Mouse (Mus musculus) heart, adult 11 months (tissue): ENCODE measurements at regions not wholly inside any gene's neighbourhood (a gene's known extent, or its start where the extent isn't known, plus 50 kb on each side); places are given as distances from the start of the nearest gene placed in this dataset.

Source experiments
- DNase-seq: peaks from one replicate; pipeline ENCODE4 v3.0.0; 2022

DNA sequence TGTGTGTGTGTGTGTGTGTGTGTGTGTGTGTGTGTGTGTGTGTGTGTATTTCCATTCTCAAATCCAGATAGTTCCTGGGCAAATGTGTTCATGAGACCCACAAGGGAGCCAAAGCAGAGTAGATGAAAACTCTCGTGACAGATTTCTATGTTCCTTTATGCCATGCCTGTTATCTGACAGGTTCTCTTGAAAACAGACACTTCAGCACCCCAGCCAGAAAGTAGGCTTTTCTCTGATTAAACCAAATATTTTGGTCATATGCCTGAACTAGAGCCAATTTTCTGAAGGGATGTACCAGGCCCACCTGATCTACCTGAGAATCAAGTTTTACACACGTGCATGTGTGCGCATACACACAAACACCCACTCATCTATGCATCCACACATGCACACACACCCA, 95.5 kb downstream of the Psat1 start:
- peak; percentile 17 for DNase-seq

DNA sequence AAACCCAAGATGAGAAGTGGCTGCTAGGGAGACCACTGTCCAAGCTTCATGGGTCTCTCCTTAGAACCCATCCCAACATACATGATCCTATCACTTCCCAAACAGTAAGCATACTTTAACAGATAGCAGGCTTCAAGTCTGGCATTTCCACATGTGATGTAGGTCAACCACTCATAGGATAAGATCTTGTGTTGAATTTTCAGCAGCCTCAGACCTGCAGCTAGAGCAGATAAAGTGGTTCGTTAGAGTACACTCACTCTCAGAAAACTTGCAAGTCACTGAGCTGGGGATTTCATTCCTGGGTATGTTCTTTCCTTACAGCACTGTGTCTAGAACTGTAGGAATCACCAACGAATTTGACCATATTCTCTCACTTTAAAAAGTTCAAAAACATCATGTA, 96.4 kb downstream of the Psat1 start:
- peak; percentile 35 for DNase-seq

DNA sequence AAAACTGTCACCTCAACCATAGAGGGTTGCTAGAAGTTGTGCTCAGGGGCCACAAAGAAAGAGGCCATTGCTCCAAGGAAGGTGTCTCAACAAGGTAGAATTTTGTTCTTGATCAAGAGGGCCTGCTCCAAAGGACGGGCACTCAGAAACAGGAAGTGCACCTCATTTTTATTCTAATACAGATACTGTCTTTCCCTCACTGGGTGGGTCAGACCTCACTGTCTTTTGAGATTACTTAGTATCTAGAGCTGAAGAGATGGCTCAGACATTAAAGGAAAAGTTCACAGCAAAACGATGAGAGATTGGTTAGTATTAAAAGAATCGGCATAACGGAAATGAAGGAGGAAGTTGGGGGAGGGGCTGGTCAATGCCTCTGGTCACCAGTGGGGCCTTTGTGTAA, 97.9 kb downstream of the Psat1 start:
- DNase-seq = peak; percentile 7

DNA sequence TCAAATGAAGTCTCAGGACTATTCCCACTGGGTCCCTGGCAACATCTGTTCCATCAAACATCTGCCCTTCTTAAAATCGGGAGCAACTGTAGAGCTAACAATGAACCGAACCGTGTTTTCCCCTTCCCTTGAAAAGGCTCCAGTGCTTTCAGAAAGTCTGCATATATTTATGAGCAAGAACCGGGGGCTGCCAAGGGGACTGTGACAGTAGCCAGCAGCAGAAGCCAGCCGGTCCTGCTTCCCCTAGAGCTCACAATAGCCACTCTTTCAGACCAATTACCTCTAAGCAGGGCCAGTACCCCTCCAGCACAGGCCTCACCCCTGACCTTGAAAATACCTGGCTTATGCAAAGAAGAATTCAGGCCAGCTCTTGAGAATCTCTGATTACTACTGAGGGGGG, 108.8 kb downstream of the Psat1 start:
- DNase-seq = peak; percentile 77

DNA sequence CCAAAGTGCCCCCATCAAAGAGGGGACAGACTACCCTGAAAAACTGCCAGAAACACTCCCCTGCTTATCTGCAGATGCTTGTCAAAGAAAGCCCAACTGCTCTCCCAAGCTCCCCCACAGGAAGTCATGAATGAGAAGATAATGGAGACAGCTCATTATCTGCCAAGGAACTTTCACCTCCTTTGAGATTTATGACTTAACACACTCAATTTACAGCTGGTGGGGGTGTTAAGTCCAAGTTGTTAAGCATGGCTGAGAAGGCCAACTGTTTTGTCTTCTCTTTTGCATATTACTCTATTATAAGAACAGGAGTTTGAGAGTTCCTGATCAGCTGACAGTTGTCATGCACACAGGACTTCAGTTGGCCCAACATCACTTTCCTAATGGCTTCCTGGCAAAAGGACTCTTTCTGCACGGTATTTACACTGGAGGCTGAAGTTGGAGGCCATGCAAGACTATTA, 109.4 kb downstream of the Psat1 start:
- peak; percentile 87 for DNase-seq

DNA sequence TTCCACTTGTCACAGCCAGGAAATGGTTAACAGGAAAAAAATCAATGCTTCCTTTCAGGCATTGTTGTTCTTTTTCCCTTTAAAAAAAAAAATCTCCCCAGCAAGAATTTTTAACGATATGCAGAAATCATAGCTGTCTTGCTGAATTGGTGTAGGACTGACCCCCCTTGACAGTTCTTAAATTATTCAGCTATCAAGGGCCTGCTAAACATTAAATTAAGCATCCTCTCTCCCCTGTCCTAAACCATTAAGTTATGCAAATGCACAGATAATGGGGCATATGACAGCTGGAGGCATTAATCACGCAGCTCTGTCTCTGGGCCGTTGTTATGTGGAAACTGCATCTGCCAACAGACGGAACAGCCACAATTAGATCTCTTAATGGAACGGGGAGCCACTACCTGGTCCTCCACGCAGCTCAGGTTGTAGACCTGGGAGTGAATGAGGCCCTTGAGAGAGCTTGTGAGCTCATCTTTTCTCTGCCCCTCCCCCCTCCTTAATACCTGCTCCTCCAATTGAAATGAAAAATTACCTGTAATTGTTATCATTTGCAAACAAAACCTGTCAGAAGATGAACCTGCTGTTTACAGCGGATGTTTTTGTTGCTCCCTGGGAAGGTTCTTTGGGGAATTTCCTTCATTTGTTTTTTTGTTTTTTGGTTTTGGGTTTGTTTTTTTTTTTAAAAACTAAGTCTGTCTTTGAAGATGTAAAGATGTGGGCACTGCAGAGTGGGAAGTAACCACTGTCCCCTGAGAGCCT, 110.0 kb downstream of the Psat1 start:
- peak; percentile 79 for DNase-seq

DNA sequence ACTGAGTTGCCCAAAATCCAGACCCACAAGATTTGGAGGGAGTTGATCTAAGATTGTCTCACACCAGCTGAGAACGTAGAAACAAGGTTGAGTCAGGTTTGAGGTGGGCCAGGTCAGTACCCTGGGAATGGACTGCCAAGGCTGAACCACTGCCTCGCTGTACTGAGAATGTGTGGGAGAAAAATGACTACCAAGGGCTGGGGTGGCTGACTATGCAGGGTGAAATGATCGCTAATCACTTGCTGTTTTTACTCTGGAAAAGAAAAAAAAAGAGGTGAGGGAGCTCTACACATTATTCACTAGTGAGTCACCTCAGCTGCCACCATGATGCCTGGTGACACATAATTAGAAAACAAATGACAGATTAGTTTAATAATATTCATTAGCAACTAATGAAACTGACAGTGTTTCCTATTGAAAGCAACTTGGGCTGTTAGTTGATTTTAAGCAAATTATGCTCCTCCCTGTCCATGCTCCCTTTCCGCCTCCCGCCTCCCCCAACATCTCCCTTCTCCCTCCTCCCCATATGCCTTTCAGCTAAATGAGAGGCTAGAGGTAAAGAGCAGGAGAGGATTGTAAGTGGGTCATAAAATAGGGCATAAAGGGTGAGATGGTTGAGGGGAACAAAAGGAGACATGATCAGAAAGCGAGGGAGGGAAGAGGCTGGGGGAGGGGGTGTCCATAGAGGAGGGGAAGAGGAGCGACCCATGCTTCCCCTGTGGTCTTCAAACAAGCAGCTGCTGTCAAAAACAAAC, 110.8 kb downstream of the Psat1 start:
- DNase-seq = peak; percentile 83

DNA sequence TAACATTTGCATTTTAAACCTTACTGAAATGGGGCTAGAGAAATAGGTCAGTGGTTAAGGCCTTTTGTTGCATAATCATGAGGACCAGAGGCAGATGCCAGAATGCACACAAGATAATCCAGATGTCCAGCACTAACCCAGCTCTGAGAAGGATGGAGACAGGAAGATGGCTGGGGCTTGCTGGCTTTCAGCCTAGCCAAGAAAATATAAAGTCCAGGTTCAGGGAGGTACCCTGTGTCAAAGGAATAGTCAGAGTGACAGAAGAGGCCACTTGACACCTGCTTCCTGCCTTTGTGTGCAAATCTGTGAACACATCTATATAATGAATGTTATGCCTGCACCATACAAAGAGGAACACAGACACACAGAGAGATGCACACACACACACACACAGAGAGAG, 116.8 kb downstream of the Psat1 start:
- DNase-seq = peak; percentile 61

DNA sequence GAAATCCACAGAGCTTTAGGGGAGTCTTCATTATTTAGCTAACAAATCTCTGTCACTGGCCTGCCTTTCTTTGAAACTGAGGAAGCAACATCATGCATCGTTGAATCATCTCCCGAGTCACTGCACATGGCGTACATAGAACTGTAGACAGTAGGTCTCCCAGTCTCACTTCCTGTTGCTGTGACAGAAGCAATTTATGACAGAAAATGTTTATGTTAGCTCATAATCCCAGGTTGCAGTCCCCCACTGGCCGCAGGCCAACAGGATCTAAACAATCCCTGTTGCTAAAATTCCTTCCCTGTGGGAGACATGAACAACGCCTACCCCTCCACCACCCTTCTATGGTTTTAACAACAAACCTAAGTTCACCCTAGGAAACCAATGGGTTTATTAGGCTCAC, 118.0 kb downstream of the Psat1 start:
- DNase-seq = peak; percentile 87

DNA sequence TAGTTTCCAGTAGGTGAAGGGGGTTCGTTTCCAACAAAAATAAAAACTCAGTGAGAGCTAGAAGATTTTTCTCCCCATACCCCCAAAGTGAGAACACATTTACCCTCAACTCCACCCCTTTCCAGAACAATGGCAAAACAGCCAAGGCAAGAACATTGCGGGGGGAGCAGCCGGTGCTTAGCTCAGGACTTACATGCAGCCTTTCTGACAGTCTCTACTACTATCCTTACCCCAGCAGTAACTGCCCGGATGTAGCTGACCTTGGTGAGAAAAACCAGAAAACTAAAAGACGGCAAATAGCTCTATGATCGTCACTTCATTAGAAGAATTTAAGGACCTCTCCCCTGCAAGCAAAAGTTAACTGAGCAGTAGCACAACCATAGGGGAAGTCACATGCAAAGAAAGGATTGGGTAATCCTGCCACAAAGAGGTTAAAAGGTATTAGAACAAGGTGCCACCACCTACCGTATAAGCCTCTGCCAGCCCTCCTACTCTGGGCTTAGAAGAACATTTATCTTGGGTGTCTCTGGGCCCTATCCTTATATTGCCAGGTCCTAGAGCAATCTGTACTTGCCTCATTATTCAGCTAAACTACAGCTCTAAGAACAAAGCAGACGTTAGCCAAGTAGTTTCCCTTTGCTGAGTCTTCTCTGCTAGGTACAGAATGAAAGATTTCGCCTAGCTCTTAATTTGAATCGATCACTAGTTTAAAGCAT, 119.0 kb downstream of the Psat1 start:
- DNase-seq = peak; percentile 23

DNA sequence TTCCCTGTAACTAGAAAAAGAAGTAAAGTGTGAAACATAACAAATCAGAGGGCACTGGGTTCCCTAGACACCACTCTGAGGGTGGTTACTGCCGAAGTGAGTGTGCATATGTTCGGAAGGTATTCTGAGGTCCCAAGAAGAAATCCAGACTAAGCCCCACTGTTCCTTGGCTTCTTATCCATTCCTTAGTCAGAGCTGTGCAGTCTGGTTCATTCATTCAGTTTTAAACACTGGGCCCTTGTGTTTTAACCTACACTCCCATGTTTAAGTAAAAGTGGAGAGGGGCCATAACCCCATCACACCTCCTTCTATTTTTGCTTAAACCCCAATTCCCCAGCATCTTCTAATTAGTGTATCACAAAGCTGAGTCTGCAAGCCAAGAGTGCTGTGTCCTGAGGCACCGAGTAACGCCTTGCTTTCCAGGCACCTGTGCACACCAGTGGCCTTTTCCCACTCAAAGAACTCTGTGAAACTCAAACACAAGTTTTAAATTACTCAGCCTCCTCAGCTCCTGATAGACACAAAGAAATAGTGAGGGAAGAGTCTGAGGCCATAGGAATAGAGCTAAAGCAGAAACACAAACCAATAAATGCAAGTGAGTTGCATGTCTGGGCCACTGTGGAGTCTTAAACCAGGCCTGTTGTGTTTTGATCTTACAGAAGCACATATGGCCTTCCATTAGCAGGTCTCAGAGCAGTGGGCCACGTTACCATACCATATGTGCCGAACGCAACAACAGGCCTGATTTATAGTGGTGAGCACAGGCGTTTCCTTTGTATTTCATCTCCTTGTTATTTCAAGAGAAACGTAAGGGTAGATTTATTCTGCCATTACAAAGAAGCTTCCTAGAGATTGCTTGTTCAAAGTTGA, 119.8 kb downstream of the Psat1 start:
- peak; percentile 58 for DNase-seq

DNA sequence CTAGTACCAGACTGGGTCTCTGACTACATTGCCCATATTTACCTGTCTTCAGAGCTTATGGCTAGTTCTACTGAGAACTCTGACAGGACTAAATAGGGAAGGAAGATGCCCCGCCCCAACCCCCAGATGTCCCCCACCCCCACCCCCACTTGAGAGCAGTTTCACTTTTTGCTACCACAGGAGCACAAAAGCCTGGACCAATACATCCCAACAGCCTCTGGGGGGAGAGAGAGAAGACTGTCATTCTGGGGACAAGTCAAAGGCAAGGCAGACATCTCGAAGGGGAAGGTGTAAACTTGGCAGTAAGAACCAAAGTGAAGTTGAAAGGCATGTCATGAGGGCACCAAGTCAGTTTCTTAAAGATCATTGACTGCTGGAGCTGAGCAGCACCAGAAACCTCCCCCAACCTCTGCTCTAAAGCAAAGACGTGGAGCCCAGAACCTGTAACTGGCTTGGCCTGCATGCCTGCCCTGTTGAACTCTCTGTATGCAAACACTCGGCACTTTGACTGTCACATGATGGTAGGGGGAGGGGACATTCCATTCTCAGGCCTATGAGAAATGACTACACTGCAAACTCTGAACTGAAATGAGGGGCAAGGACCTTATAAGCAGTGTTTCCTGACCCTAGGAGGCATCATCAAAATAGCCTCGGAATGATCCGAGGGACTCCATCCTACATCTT, 123.3 kb downstream of the Psat1 start:
- peak; percentile 52 for DNase-seq

DNA sequence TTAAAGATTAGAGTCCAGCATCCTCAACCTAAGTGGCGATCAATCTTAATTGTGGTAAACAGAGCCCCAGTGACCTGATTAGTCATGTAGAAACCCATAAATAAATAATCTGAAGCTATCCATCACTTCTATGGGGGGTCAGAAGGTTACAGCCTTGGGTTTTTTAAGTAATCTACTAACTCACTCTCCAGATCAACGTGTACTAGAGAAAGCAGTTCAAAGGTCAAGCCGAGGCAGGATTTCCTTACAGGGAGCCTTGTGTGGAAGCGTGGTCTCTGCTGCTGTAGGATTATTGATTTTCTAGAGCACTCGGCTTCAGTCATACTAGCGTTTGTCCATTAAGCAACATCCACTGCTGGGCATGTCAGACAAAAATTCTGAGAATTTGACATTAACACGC, 127.1 kb downstream of the Psat1 start:
- peak; percentile 22 for DNase-seq

DNA sequence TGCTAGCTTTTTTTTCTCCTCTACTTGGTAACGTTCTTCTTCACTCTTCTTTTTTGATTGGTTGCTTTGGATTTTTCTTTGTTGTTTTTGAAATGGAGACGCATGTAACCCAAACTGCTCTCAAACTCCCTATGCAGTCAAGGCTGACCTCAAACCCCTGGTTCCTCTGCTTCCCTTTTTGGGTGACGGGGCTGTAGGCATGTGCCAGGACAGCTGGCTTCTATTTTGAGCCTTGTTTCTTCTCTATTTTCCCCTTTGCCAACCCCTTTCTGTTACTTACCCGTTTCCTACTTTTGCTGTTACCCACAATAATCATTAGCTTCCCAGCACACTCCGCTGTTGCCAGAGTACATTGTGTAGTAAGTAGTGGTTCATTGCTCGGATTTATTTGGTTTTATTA, 132.0 kb downstream of the Psat1 start:
- DNase-seq = peak; percentile 91

DNA sequence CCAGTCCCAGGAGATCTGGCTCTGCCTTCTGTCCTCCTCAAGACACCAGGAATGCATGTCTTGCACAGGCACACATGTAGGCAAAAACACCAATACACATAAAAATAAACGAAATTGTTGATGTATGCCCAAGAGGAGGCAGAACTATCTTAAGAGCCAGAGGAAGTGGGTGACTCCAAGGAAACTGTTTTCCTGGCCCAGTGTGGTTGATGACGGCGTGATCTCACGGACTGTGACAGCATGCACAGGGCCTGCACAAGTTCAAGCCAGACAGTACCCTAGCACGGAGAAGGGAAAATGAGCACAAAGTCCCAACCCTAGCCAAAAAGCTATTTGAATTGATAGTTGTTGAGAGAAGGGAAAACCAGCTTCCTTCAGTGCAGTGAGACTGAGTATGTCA, 138.1 kb downstream of the Psat1 start:
- peak; percentile 58 for DNase-seq

DNA sequence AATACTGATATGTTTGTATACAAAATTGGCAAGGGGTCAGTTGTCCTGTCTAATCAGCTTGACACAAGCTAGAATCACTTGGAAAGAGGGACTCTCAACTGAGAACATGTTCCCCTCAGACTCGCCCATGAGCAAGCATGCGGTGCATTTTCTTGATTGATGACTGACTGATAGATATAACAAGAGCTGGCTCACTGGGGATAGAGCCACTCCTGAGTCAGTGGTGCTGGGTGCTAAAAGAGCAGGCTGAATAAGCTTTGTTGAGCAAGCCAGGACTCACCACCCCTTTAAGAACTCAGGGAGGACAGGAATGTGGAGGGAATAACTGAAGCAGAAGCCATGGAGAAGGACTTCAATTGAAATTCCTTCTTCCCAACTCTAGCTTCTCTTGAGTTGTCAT, 139.5 kb downstream of the Psat1 start:
- peak; percentile 73 for DNase-seq

DNA sequence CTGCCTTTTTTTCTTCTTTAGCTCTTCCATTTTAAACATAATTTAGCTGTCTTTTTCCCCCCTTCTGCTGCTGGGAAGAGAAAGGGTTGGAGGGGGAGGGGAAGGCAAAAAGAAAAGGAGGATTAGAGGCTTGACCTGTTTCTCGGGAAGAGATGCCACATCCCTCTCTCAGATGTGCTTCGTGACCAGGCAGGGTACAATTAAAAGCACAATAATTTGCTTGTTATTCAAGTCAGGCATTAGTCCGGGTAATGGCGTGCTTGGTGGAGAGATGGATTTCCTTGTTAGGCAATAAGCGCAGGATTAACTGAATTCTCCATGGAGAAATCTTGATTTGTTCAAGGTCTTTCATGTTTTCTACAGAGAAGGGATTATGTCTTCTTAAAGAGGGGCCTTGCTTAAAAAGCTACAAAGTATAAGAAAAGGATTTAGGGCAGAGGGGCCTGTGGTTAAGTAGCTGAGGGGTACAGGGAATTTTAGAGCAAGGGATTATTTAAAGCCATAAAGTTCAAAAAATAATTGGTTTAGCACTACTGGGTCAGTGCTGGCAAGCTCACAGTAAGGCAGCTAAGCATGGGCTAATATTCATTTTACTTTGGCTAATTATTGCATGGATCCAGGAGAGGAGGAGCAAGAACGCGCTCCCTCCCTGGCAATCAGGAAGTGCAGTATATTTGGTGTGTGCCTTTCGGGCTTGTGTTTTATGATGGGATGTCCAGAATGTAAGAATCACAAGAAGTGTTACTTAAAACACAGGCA, 143.8 kb downstream of the Psat1 start:
- peak; percentile 66 for DNase-seq

DNA sequence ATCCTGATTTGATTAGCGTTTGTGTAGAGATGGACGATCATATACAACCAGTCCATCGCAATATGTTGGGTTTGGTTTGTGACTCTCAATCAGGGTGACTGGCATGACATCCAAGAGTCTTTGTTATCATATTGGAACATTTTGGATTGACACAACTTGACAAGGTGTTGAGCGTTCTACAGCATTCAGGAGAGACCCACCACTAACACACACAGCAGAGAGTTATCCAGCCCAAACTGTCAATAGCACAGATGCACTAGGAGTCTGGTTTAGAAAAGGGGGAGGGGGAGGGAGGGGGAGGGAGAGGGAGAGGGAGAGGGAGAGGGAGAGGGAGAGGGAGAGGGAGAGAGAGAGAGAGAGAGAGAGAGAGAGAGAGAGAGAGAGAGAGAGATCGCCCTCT, 144.5 kb downstream of the Psat1 start:
- no peak for DNase-seq

DNA sequence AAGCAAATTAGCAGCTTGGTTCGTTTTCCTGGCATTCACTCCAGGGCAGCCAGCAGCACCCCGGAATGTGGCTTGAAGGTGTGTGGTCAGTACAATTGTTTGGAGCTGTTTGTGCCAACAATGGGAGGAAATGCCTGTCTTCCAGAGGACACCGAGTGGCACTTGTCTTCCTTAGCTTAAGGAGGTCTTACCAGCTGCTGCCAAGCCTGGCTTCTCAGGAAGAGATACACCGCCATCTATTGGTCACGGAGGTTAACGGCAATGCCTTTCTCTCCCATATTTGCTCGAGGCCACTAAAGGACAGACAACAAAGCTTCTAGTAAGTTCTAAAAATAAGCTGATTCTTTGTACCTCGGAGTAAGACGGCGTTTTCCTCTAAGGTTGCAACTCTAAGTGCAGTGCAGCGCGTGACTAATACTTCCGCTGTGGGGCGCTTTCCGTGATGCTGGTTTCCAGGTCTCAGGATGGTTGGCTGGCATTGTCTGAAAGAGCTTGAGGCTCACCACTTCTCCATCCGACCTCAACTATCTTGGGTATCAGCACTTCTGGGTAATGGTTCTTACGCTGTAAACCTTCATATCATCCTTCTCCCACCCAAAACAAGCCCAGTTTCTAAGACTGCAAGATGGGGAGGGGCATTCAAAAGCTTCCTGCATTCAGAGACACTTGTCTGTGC, 145.2 kb downstream of the Psat1 start:
- DNase-seq = peak; percentile 95

DNA sequence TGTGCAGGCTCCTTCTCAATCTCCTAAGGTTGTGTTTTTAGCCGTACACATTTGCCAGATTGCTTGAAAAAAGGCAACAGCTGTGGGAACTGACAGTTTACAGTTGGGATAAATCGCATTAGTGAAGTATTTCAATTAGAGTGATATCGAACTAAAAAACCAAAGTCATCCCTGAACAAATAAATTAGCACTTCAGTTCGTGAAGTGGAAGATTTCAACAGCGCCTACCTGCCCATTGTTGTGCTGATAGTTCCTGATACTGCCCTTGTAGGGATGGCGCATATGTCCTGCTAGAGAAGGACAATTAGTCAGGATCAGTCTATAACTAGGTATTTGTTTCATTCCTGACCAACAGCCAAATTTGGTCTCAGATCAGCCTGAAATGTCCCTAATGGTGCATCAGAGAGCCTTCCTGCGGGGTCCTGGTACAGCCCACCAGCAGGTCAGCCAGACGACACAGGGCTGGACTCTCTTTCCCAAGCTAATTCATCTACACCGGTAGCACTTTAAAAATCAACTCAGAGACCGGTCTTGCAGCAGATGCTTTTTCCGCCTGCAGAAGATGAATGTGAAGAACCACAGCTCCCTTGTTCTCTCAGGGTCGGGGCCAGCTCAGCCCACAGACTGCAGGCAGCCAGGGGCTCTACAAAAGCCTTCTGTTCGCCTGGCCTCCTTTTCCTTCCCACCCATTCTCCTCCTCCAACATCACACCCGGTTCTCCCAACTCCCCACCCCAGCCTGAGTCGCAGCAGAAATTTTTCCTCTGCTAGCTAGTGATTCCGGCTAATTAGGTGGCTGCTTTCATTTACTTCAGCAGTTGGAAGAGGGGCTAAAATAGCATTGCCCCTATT, 146.1 kb downstream of the Psat1 start:
- peak; percentile 93 for DNase-seq
